Mouse (Mus musculus) embryo, embryonic 10 days (tissue): ENCODE results near the gene Sort1.
A peak's percentile ranks its signal among the peaks of the same experiment; 100 is the strongest.

Experiments
- DNase-seq: peaks from one replicate; pipeline ENCODE4 v3.0.0-alpha.2; 2015; ENCODE audit warnings: low spot score

Gene Sort1

GRCm38 (mm10) chr3:108327916-108328315, 44.0 kb downstream of the Sort1 start:
- DNase-seq = no peak

GRCm38 (mm10) chr3:108328441-108328841, 44.6 kb downstream of the Sort1 start:
- no peak for DNase-seq

- no peak for DNase-seq
Observed at GRCm38 (mm10) chr3:108330812-108331211, 46.9 kb downstream of the Sort1 start.

DNA sequence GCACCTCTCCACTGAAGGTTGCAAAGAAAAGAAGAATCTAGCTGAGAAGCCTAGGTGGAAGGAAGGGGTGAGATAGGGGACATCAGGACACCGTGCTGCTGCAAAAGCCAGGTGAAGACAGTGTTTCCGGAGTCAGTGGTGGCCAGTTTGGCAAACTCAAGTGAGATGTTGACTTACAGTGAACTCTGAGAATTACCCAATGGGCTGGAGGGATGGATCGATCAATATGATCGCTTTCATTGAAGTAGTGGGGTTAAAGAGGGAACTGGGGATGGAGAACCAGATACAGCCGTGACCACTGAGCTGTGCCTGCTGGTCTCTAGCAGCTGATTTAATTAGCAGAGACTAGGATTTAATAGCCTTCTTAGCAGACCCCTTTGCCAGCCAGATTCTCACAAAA, 53.0 kb downstream of the Sort1 start:
- no peak for DNase-seq

GRCm38 (mm10) chr3:108341040-108341439, 57.2 kb downstream of the Sort1 start:
- no peak for DNase-seq

DNA sequence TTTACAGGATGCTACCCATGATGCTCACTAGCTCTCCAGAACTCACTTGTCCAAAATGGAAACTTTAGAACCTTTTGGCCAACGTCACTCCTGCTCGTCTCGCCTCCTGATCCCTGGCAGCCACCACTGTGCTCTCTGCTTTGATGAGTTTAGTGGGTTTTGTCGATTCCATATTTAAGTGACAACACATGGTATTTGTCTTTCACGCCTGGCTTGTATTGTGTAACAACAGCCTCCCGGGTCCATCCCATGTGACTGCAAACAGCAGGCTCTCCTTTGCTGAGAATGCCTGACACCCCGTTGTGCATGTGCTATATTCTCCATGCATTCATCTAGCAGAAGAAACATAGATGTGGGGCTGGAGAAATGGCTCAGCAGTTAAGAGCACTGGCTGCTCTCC, 58.3 kb downstream of the Sort1 start:
- no peak for DNase-seq

DNA sequence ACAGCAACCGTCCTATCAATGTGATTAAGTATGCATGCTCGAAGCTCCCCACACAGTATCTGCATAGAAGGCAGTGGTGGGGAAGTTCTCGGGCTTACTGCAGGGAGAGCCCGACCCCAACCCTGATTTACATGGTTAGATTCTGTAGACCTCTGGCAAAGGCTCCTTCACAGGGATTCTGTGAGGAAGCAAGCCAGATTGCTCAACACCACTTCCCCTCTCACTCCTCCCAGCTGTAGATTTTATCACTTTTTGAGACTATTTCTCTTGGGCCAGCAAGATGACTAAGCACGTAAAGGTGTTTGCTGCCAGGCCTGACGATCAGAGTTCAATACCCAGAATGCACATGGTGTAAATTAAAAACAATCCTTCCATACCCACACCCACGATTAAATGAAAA, 62.0 kb downstream of the Sort1 start:
- DNase-seq = no peak

DNA sequence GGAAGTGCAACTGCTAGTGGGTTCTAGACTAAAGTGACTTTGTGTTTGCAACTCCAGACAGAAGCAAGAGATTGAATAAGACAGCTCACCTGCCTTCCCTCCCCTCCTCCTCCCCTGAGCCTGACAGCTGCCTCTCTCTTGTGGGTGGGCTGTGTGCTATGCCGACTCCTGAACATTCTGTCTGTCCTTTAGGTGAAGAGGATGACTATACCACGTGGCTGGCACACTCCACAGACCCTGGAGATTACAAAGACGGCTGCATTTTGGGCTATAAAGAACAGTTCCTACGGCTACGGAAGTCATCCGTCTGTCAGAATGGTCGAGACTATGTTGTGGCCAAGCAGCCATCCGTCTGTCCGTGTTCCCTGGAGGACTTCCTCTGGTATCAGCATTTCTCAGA, 64.5 kb downstream of the Sort1 start:
- DNase-seq = no peak

DNA sequence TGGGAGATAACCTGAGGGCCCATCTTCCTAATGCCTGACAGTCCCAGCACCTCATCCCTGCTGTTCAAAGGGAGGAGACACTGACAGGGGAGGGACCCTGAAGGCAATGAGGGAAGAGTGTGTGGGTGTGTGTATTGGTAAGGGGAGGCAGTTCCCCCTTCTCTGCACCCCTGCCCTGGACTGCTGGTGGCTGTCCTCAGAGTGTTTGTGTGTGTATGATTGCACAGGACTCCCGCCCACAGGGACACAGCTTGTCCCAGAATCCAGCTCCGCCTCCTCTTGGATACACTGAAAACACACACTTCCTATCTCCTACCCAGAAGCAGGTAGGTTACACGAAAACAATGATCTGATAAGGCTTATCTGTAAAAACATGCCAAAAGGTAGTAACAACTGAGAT, 71.4 kb downstream of the Sort1 start:
- no peak for DNase-seq

- DNase-seq = no peak
Observed at GRCm38 (mm10) chr3:108357051-108357450, 73.2 kb downstream of the Sort1 start.

DNA sequence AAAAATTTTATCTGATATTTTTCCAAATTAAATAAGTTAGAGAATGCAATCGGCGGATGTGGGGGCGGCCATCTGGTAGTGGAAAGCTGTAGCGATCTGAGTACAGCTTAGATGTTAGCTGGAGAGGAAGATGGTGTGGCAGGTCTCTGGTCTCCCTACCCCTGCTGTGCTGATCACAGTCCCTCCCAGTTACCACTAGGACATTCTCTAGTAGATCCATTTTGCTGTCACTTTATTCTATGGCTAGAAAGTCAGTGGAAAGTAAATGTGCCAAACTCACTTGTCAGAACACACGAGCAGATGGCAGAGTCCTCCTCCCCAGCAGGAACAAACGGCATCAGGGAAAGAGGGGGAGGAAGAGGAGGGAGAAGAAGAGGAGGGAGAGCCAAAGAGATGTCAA, 74.6 kb downstream of the Sort1 start:
- no peak for DNase-seq

- DNase-seq = peak; percentile 78
Observed at GRCm38 (mm10) chr3:108360894-108361293, 77.0 kb downstream of the Sort1 start.

DNA sequence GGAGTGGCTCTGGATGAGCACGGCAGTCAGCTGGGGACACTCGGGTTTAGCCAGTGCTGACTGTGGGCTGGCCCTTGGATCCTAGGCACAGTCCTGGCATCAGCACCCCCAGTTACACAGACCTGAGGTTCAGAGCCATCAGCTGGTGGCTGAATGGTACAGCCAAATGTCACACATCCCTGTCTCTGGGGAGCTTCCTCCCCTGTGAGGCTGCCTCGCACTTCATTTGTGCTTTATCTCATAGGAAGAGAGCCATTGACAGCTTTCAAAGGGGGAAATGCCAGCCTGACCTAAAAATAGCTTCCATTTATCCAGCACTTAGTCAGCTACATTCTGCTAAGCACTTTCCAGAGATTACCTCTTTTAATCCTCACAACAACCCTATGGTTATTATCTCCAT, 79.7 kb downstream of the Sort1 start:
- peak; percentile 23 for DNase-seq

DNA sequence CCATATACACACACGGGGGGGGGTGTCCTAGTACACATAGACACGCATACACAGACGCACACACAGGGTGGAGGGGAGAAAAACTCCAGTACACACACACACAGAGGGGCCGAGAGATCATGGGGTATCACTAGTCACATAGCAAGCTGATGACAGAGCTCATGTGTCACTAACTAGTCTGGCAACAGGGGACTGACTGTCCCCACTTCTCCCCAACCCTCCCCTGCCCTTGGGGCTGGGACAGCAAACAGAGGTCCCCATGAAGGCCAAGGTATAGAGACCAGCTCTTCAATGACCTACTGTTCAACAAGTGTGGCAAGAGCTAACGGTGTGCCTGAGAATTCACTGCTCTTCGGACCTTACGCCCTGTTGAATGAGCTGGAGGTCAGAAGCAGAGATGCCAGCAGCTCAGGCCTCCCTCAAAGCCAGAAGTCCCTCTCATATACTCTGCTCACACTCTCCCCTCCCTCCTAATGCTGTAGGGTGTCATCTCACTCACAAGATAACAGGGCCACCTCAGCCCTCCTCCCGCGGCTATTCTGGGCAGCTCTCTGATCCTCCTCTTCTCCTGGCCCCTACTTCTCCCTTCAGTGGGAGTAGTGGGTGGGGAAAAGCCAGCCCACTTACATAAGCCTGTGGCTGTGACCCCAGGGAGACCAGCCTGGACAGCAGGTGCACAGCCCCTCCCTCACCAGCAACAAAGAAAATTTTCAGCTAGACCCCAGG, 80.6 kb downstream of the Sort1 start, which contains the start of gene Mybphl:
Gene Mybphl (plus strand): TSS at position 642 of the 726 bp plus-strand sequence.
- no peak for DNase-seq

DNA sequence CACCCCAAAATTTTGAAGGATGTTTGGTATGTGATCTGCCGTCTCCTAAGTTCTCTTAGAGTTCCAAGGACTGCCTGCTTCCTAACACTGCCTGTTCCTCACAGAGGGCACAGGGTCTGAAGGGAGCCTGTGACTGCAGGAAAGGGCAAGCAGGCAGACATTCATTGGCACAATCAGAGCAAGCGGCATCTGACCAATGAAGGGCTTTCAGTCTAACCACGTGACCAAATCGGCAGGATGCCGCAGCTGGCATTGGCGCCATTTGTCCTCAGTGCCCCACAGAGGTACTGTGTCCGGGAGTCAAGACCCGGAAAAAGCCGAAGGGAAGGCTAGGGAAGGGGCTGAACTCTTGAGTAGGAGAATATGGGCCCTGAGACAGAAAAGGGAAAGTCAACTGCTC, 83.3 kb downstream of the Sort1 start:
- peak; percentile 51 for DNase-seq

DNA sequence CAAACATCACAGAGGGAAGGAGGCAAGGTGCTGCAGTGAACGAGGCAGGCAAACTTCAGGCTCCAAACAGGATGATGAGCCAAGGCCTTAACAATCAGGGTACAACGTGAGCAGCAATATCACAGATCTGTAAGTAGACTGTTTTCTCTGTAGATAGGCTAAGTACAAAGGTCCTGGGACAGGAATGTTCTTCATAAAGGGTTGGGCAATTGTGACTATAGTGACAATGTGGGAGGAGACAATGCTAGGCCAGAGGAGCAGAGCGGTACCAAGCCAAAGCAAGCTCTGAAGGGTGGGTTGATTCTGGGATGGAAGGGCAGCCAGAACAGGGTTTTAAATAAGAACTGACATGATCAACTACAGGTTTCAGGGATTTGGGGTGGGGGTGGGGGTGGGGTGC, 83.9 kb downstream of the Sort1 start:
- no peak for DNase-seq

GRCm38 (mm10) chr3:108368721-108369120, 84.8 kb downstream of the Sort1 start:
- no peak for DNase-seq

DNA sequence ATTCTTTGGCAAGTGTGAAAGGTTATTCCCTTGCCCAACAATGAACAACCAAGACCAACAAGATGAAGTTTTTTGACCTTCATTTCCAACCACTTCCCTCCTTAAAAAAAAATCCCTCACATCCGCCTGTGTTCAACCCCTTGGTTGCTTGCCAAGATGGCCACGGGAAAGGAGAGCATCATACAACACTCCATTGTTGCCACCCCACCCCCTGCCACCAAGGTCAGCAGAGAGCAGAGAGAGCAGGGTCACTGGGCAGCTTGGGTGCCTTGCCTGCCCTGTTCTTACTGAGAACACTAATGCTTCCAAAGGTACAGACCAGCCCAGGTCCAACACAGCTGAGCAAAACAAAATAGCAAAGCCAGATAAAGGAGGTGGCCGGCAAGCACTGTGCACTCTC, 88.4 kb downstream of the Sort1 start:
- no peak for DNase-seq

- no peak for DNase-seq
Observed at GRCm38 (mm10) chr3:108372691-108373090, 88.8 kb downstream of the Sort1 start.

DNA sequence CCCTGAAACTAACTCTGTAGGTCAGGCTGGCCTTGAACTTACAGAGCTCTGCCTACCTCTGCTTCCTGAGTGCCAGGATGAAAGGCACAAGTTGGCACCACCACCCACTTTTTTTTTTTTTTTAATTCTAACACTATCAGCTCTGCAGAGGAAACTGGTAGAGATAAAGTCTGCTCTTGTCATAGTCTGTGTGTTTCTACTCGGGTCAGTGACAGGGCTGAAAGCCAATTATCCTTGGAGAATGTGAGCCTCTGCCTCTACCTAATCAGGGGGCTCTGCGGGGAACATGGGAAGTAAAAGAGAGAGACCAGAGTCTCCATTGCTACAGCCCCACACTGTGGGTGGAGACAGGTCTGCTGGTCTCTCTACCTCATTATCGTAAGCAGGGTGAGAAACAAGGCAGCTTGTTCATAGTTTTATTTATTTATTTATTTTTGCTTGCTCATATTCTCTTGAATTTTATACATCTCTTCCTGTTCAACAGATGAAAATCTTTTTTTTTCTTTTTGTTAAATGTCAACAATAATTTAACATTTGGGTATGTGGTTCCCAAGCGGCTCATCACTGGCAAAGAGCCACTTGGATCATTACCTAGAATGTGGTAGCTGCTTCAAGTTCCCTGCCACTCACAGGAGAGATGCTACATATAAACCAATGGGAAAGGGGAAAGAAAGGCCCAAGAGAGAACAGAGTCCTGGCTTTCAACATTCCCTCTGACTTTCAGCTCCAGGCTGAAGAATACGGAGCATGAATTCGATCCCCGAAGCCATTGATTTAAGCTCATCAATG, 95.2 kb downstream of the Sort1 start:
- no peak for DNase-seq

GRCm38 (mm10) chr3:108380695-108381094, 96.8 kb downstream of the Sort1 start:
- DNase-seq = peak; percentile 48

DNA sequence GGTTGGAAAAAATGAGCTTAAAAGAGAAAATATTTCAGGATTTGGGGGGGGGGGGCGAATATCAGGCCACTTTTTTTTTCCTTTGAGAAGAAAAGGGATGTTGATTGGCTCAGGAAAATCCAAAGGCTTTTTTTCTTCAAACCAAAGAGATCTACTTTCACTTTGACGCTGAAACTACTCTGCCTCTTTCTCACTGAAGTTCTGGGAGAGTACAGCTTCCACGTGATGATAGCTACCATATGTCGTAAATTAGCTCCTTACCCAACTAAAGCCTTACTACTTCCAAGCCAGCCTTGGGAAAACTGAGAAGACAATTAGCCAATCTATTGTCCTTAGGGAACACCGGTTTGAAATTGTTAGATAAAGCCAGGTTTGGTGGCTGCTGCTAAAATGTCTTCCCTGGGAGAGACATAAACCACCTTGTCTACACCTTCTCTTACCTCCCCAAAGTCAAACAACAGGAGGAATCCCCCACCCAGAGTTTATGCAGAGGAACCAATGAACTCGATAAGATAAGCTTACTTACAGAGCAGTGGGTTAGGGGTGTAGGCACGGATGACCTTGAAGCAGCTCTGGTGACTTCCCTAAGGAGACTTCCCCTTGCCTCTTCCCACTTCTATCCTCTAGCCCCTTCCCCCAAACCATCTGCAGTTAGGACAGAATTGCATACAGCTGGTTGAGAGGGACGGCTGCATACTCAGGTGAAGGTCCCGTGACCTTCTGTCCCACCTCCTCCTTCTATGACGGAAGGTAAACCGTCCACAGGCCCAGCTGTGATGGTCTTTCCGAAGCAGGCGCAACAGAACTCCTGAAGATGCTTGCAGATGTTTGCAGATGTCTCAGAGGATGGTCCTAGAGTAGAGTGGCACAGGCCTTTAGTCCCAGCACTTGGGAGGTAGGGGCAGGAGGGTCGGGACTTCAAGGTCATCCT, 98.3 kb downstream of the Sort1 start:
- DNase-seq = no peak
